8 mouse cellular contexts compared by ENCODE assay signal in genomic region chr17:24204846-24205245, GRCm38 (mm10). TPM values are rescaled to one million over a fixed set of nuclear protein-coding genes. Genes with fewer than 3 reads are reported as not detected.
A peak's percentile ranks its signal among the peaks of the same experiment; 100 is the strongest.
DNase-seq lines count a peak whose midpoint lies in the region; ATAC-seq lines count a peak whose summit lies in the region.

No protein-coding gene starts in this region.

- WGBS in forebrain, embryonic 13.5 days = 13% methylated on average over 7 of the region's 7 CpGs
- 6% methylated on average over 7 of the region's 7 CpGs for WGBS in liver, embryonic 13.5 days (ENCODE audit: insufficient replicate concordance)

- H3K4me1 ChIP-seq in forebrain, embryonic 13.5 days = peaks cover 64% of the 10 kb centered on the region
- H3K4me1 ChIP-seq in liver, embryonic 13.5 days (replicated peaks) = peaks cover 98% of the 10 kb centered on the region

- DNase-seq in kidney, adult 9 months = peak; percentile 11
- DNase-seq in kidney, postnatal 10 days = no peak
- DNase-seq in Muller cell, postnatal 12 days (ENCODE audit: inconsistent ontology term) = peak; percentile 9
- DNase-seq in liver, embryonic 13.5 days = peak; percentile 38
- DNase-seq in urinary bladder, postnatal 36 days (ENCODE audit: low spot score in 2 of 2) = no peak
- DNase-seq in natural killer cell, adult 2 months (ENCODE audit: low spot score in 2 of 2) = no peak
- no peak for DNase-seq in spleen, postnatal 10 days (ENCODE audit: low spot score in 2 of 2)

- H3K27me3 ChIP-seq in forebrain, embryonic 13.5 days = peaks cover 18% of the 10 kb centered on the region
- H3K27me3 ChIP-seq in liver, embryonic 13.5 days = peaks cover 15% of the 10 kb centered on the region

- no peaks in the 10 kb centered on the region for H3K9me3 ChIP-seq in forebrain, embryonic 13.5 days (replicated peaks)
- H3K9me3 ChIP-seq in liver, embryonic 13.5 days (replicated peaks) = no peaks in the 10 kb centered on the region

- H3K4me3 ChIP-seq in forebrain, embryonic 13.5 days = peak overlapping the region; percentile 70
- peak overlapping the region; percentile 80 for H3K4me3 ChIP-seq in liver, embryonic 13.5 days (replicated peaks)

- H3K27ac ChIP-seq in forebrain, embryonic 13.5 days = no peak overlapping the region; the same call in 1 of the 2 replicates
- H3K27ac ChIP-seq in liver, embryonic 13.5 days = peak overlapping the region; percentile 99

- ATAC-seq in forebrain, embryonic 13.5 days = no peak
- ATAC-seq in liver, embryonic 13.5 days (ENCODE audit: low read depth) = no peak

- H3K9ac ChIP-seq in forebrain, embryonic 13.5 days = peak overlapping the region; percentile 76
- H3K9ac ChIP-seq in liver, embryonic 13.5 days = peak overlapping the region; percentile 93

- no peaks in the 10 kb centered on the region for H3K36me3 ChIP-seq in forebrain, embryonic 13.5 days (ENCODE audit: poor library complexity, severe bottlenecking)
- H3K36me3 ChIP-seq in liver, embryonic 13.5 days = peaks cover 10% of the 10 kb centered on the region; the same call in 1 of the 2 replicates

- H3K4me2 ChIP-seq in forebrain, embryonic 13.5 days = peak overlapping the region; percentile 94
- peak overlapping the region; percentile 100 for H3K4me2 ChIP-seq in liver, embryonic 13.5 days

RNA-seq across cellular contexts. Expression of gene Tbc1d24, which starts 0.5 kb away (rescaled TPM):
- polyA plus RNA-seq in forebrain, embryonic 13.5 days (2015; fragmentation: Nextera tagmentation; extraction: Ambion mirVana) = 10.6 and 12.2 TPM in 2 replicates
- 6.9 and 7.5 TPM in 2 replicates for polyA plus RNA-seq in liver, embryonic 13.5 days (2015; fragmentation: Nextera tagmentation; extraction: Ambion mirVana)

RNA-seq across cellular contexts. Expression of gene Ntn3, which starts 4.5 kb away (rescaled TPM):
- 2.4 and 2.9 TPM in 2 replicates for polyA plus RNA-seq in forebrain, embryonic 13.5 days (2015; fragmentation: Nextera tagmentation; extraction: Ambion mirVana)
- polyA plus RNA-seq in liver, embryonic 13.5 days (2015; fragmentation: Nextera tagmentation; extraction: Ambion mirVana) = 1.00 and 1.4 TPM in 2 replicates

RNA-seq across cellular contexts. Expression of gene Tedc2, which starts 15.8 kb away (rescaled TPM):
- polyA plus RNA-seq in forebrain, embryonic 13.5 days (2015; fragmentation: Nextera tagmentation; extraction: Ambion mirVana) = 14.8 and 15.4 TPM in 2 replicates
- polyA plus RNA-seq in liver, embryonic 13.5 days (2015; fragmentation: Nextera tagmentation; extraction: Ambion mirVana) = 10.8 and 11.6 TPM in 2 replicates

RNA-seq across cellular contexts. Expression of gene Atp6v0c, which starts 35.3 kb away (rescaled TPM):
- polyA plus RNA-seq in forebrain, embryonic 13.5 days (2015; fragmentation: Nextera tagmentation; extraction: Ambion mirVana) = 602 and 648 TPM in 2 replicates
- polyA plus RNA-seq in liver, embryonic 13.5 days (2015; fragmentation: Nextera tagmentation; extraction: Ambion mirVana) = 348 and 367 TPM in 2 replicates

RNA-seq across cellular contexts. Expression of gene Amdhd2, which starts 41.3 kb away (rescaled TPM):
- polyA plus RNA-seq in forebrain, embryonic 13.5 days (2015; fragmentation: Nextera tagmentation; extraction: Ambion mirVana) = 30.1 and 31.8 TPM in 2 replicates
- 18.6 and 20.8 TPM in 2 replicates for polyA plus RNA-seq in liver, embryonic 13.5 days (2015; fragmentation: Nextera tagmentation; extraction: Ambion mirVana)

Comparison
In these comparisons a context has a peak if more than half of its experiments do, and no peak if none do; other contexts are left out.
1. DNase-seq: peak in kidney, adult 9 months (single experiment), Muller cell, postnatal 12 days (single experiment) and liver, embryonic 13.5 days (single experiment); none in kidney, postnatal 10 days (single experiment), urinary bladder, postnatal 36 days (0 of 2), natural killer cell, adult 2 months (0 of 2) and spleen, postnatal 10 days (0 of 2).